In the genomic region with DNA sequence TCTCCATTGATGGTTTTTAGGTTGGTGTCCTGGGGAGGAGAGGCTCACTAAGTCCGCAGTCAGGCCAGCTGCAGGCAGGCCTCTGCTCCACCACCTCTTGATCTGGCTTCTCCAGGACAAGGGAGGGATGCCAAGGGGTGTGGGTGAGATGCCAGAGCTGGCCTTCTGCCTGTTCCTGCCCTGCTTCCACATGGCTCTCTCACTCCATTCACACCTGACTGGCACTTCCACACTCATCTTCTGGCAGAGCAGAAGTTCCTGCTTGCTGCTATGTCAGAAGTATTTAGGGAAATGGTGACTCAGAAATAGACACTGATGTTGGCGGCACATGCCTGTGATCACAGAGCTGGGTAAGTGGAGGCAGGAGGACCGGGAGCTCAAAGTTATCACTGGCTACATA, we compare ENCODE assay signal across 15 mouse cellular contexts. TPM values are rescaled to one million over a fixed set of nuclear protein-coding genes. Genes with fewer than 3 reads are reported as not detected.
DNase-seq lines count a peak whose midpoint lies in the region; ATAC-seq and TF ChIP-seq lines count a peak whose summit lies in the region.
"Had no signal": no experiment of that assay in that cellular context is flagged by ENCODE, and none has a peak within 500 bp of the region (broad histone marks: within the 10 kb centered on the region; RNA-seq: fewer than 3 reads in every experiment).

No protein-coding gene starts in this region.

- DNase-seq in frontal cortex, postnatal 10 days (ENCODE audit: low spot score in 2 of 2), result no peak
- peak; percentile 33 for DNase-seq in midbrain, postnatal 0 days (ENCODE audit: low spot score)
- DNase-seq in cerebellum, postnatal 10 days, result peak; percentile 92 to 94
- DNase-seq in telencephalon, adult 2 months (ENCODE audit: low read depth, low spot score), result peak; percentile 58
- no peak for DNase-seq in lung, postnatal 36 days
- DNase-seq: kidney, adult 18-20 months; lung, postnatal 4 days had no signal

- ATAC-seq in frontal cortex, adult (ENCODE audit: low TSS enrichment), result peak; percentile 41
- ATAC-seq in midbrain, postnatal 0 days (ENCODE audit: low FRiP score), result no peak
- ATAC-seq in midbrain, embryonic 15.5 days (replicated peaks), result no peak
- no peak for ATAC-seq in intestine, embryonic 15.5 days

- no peaks in the 10 kb centered on the region for H3K9me3 ChIP-seq in midbrain, postnatal 0 days (ENCODE audit: low read length)
- H3K9me3 ChIP-seq in midbrain, embryonic 15.5 days, result no peaks in the 10 kb centered on the region
- H3K9me3 ChIP-seq in intestine, embryonic 15.5 days, result no peaks in the 10 kb centered on the region
- H3K9me3 ChIP-seq: embryonic facial prominence, embryonic 12.5 days; neural tube, embryonic 15.5 days had no signal

- H3K27ac ChIP-seq in midbrain, postnatal 0 days (ENCODE audit: low read depth, low read length), result no peak overlapping the region
- no peak overlapping the region; the same call in 1 of the 2 replicates for H3K27ac ChIP-seq in midbrain, embryonic 15.5 days
- H3K27ac ChIP-seq in intestine, embryonic 15.5 days, result no peak overlapping the region
- H3K27ac ChIP-seq: embryonic facial prominence, embryonic 12.5 days; neural tube, embryonic 15.5 days had no signal

- TF ChIP-seq CTCF in midbrain, postnatal 0 days (IDR thresholded peaks at IDR 0.05), result no peak

- H3K27me3 ChIP-seq in midbrain, postnatal 0 days (ENCODE audit: insufficient read depth, low read length), result no peaks in the 10 kb centered on the region
- no peaks in the 10 kb centered on the region for H3K27me3 ChIP-seq in midbrain, embryonic 15.5 days (replicated peaks)
- H3K27me3 ChIP-seq in intestine, embryonic 15.5 days (replicated peaks), result no peaks in the 10 kb centered on the region

- no peak overlapping the region for H3K4me3 ChIP-seq in midbrain, postnatal 0 days (ENCODE audit: low read depth, low read length)
- no peak overlapping the region for H3K4me3 ChIP-seq in midbrain, embryonic 15.5 days
- no peak overlapping the region for H3K4me3 ChIP-seq in intestine, embryonic 15.5 days (replicated peaks)
- H3K4me3 ChIP-seq: embryonic facial prominence, embryonic 12.5 days; neural tube, embryonic 15.5 days had no signal

- H3K4me1 ChIP-seq in midbrain, postnatal 0 days (ENCODE audit: insufficient read depth, low read length), result peaks cover 20% of the 10 kb centered on the region
- H3K4me1 ChIP-seq in midbrain, embryonic 15.5 days, result peaks cover 55% of the 10 kb centered on the region
- H3K4me1 ChIP-seq in intestine, embryonic 15.5 days (replicated peaks), result 0 out of 2 replicates have a peak, but pooled peaks cover 5% of the 10 kb centered on the region

- no peak overlapping the region for H3K4me2 ChIP-seq in midbrain, postnatal 0 days (ENCODE audit: low read depth, low read length, poor library complexity, severe bottlenecking)
- H3K4me2 ChIP-seq in midbrain, embryonic 15.5 days, result no peak overlapping the region
- no peak overlapping the region for H3K4me2 ChIP-seq in intestine, embryonic 15.5 days (replicated peaks)
- H3K4me2 ChIP-seq: embryonic facial prominence, embryonic 12.5 days; neural tube, embryonic 15.5 days had no signal

- 82% methylated on average over 3 of the region's 3 CpGs for WGBS in midbrain, postnatal 0 days
- 86% methylated on average over 3 of the region's 3 CpGs for WGBS in midbrain, embryonic 15.5 days
- 82% methylated on average over 3 of the region's 3 CpGs for WGBS in intestine, embryonic 15.5 days

- H3K36me3 ChIP-seq in midbrain, postnatal 0 days (ENCODE audit: insufficient read depth, low read length), result no peaks in the 10 kb centered on the region
- H3K36me3 ChIP-seq in midbrain, embryonic 15.5 days (replicated peaks), result no peaks in the 10 kb centered on the region
- H3K36me3 ChIP-seq in intestine, embryonic 15.5 days, result no peaks in the 10 kb centered on the region
- H3K36me3 ChIP-seq: embryonic facial prominence, embryonic 12.5 days; neural tube, embryonic 15.5 days had no signal

- no peak overlapping the region for H3K9ac ChIP-seq in midbrain, postnatal 0 days (replicated peaks; ENCODE audit: low read length, poor library complexity, severe bottlenecking)
- no peak overlapping the region for H3K9ac ChIP-seq in midbrain, embryonic 15.5 days
- H3K9ac ChIP-seq in intestine, embryonic 15.5 days, result no peak overlapping the region
- H3K9ac ChIP-seq: embryonic facial prominence, embryonic 12.5 days; neural tube, embryonic 15.5 days had no signal

RNA-seq across cellular contexts. Expression of gene Stra6, which starts 4.0 kb away (rescaled TPM):
- 19.6 and 20.8 TPM in 2 replicates for total RNA-seq in midbrain, postnatal 0 days (2014; rRNA removed)
- 8.8 and 9.2 TPM in 2 replicates for polyA plus RNA-seq in midbrain, postnatal 0 days (2015; fragmentation: Nextera tagmentation; extraction: Ambion mirVana)
- polyA plus RNA-seq in midbrain, embryonic 15.5 days (2015; fragmentation: Nextera tagmentation; extraction: Ambion mirVana), result 15.0 and 15.7 TPM in 2 replicates
- 4.5 and 4.6 TPM in 2 replicates for polyA plus RNA-seq in intestine, embryonic 15.5 days (2015; fragmentation: Nextera tagmentation; extraction: Ambion mirVana)
- total RNA-seq: hematopoietic stem cell, adult 5-6 weeks; monocyte, adult 5-6 weeks had no signal
- polyA plus RNA-seq: liver, embryonic 16.5 days had no signal

RNA-seq across cellular contexts. Expression of gene Ccdc33, which starts 51.1 kb away (rescaled TPM):
- total RNA-seq in midbrain, postnatal 0 days (2014; rRNA removed), result 0.24 and 0.27 TPM in 2 replicates
- 1.1 and 1.4 TPM in 2 replicates for polyA plus RNA-seq in midbrain, postnatal 0 days (2015; fragmentation: Nextera tagmentation; extraction: Ambion mirVana)
- 0.36 and 0.79 TPM in 2 replicates for polyA plus RNA-seq in midbrain, embryonic 15.5 days (2015; fragmentation: Nextera tagmentation; extraction: Ambion mirVana)
- 0.09 TPM in 1 of 2 replicates, not detected in the other for polyA plus RNA-seq in intestine, embryonic 15.5 days (2015; fragmentation: Nextera tagmentation; extraction: Ambion mirVana)
- total RNA-seq: hematopoietic stem cell, adult 5-6 weeks; monocyte, adult 5-6 weeks had no signal
- polyA plus RNA-seq: liver, embryonic 16.5 days had no signal

Comparison
In these comparisons a context has a peak if more than half of its experiments do, and no peak if none do; other contexts are left out.
1. DNase-seq: peak in midbrain, postnatal 0 days (single experiment), cerebellum, postnatal 10 days (2 of 2) and telencephalon, adult 2 months (single experiment); none in frontal cortex, postnatal 10 days (0 of 2) and lung, postnatal 36 days (single experiment).